ENCODE assay signal across 9 mouse cellular contexts in genomic region chr2:13579991-13580390, GRCm38 (mm10). TPM values are rescaled to one million over a fixed set of nuclear protein-coding genes. Genes with fewer than 3 reads are reported as not detected.
DNase-seq lines count a peak whose midpoint lies in the region; ATAC-seq lines count a peak whose summit lies in the region.
"Had no signal": no experiment of that assay in that cellular context is flagged by ENCODE, and none has a peak within 500 bp of the region (broad histone marks: within the 10 kb centered on the region; RNA-seq: fewer than 3 reads in every experiment).

No protein-coding gene starts in this region.

- no peaks in the 10 kb centered on the region for H3K9me3 ChIP-seq in kidney, embryonic 15.5 days (replicated peaks)

- WGBS in kidney, embryonic 15.5 days = 71% methylated on average over 11 of the region's 11 CpGs

- H3K4me2 ChIP-seq in kidney, embryonic 15.5 days = no peak overlapping the region

- H3K27me3 ChIP-seq in kidney, embryonic 15.5 days = no peaks in the 10 kb centered on the region

- no peak overlapping the region for H3K27ac ChIP-seq in kidney, embryonic 15.5 days
- H3K27ac ChIP-seq: macrophage had no signal

- peaks cover 8% of the 10 kb centered on the region for H3K4me1 ChIP-seq in kidney, embryonic 15.5 days

- peak; percentile 8 for DNase-seq in kidney, adult 9 months
- peak; percentile 70 for DNase-seq in CD4-positive, CD25-positive, alpha-beta regulatory T cell, adult 2 months (ENCODE audit: low read depth, low spot score)
- DNase-seq in R1 (ENCODE audit: low read depth, low spot score) = peak; percentile 71
- no peak for DNase-seq in adrenal gland, postnatal 25 days
- DNase-seq in left cerebral cortex, adult 8-10 months (ENCODE audit: low spot score in 2 of 2) = no peak
- DNase-seq in layer of hippocampus, postnatal 14 days (ENCODE audit: low spot score in 2 of 2) = no peak

- H3K36me3 ChIP-seq in kidney, embryonic 15.5 days = peaks cover 61% of the 10 kb centered on the region

- H3K9ac ChIP-seq in kidney, embryonic 15.5 days = no peak overlapping the region

- no peak overlapping the region for H3K4me3 ChIP-seq in kidney, embryonic 15.5 days (replicated peaks)

- no peak for ATAC-seq in kidney, embryonic 15.5 days (replicated peaks; ENCODE audit: low FRiP score)
- ATAC-seq in megakaryocyte, adult 5-6 weeks (ENCODE audit: poor library complexity, severe bottlenecking) = peak; percentile 22; the same call in 1 of the 2 replicates

RNA-seq across cellular contexts. Expression of gene Vim, which starts 6.3 kb away (rescaled TPM):
- 484 and 516 TPM in 2 replicates for polyA plus RNA-seq in kidney, embryonic 15.5 days (2015; fragmentation: Nextera tagmentation; extraction: Ambion mirVana)
- total RNA-seq in megakaryocyte, adult 5-6 weeks (2015) = 3,013 and 3,476 TPM in 2 replicates
- total RNA-seq in megakaryocyte, adult 5-6 weeks (2017) = 2,898 and 3,189 TPM in 2 replicates
- total RNA-seq in adrenal gland, postnatal 25 days (2021) = 122 and 146 TPM in 2 replicates
- 10 to 100 TPM; 49.1 to 94.5 (median 69.2) TPM for total RNA-seq in left cerebral cortex, adult 8-10 months (2022)
- total RNA-seq in layer of hippocampus, postnatal 14 days (2021) = 100 to 1,000 TPM in 1 of 2 experiments, 10 to 100 TPM in 1; 81.1 to 121 TPM

RNA-seq across cellular contexts. Expression of gene Trdmt1, which starts 35.5 kb away (rescaled TPM):
- 13.4 and 13.9 TPM in 2 replicates for polyA plus RNA-seq in kidney, embryonic 15.5 days (2015; fragmentation: Nextera tagmentation; extraction: Ambion mirVana)
- 11.9 and 15.6 TPM in 2 replicates for total RNA-seq in megakaryocyte, adult 5-6 weeks (2015)
- 16.5 and 21.9 TPM in 2 replicates for total RNA-seq in megakaryocyte, adult 5-6 weeks (2017)
- total RNA-seq in adrenal gland, postnatal 25 days (2021) = 4.9 and 7.7 TPM in 2 replicates
- total RNA-seq in left cerebral cortex, adult 8-10 months (2022) = 10 to 100 TPM in 1 of 4 experiments, 1 to 10 TPM in 3; 5.0 to 10.5 (median 6.2) TPM
- total RNA-seq in layer of hippocampus, postnatal 14 days (2021) = 1 to 10 TPM; 4.4 to 5.9 TPM

Comparison
In these comparisons a context has a peak if more than half of its experiments do, and no peak if none do; other contexts are left out.
1. DNase-seq: peak in kidney, adult 9 months (single experiment), CD4-positive, CD25-positive, alpha-beta regulatory T cell, adult 2 months (single experiment) and R1 (single experiment); none in adrenal gland, postnatal 25 days (single experiment), left cerebral cortex, adult 8-10 months (0 of 2) and layer of hippocampus, postnatal 14 days (0 of 2).
2. RNA of gene Vim, which starts 6.3 kb away (total RNA-seq): 2,898 to 3,476 TPM in megakaryocyte, adult 5-6 weeks; 122 to 146 TPM in adrenal gland, postnatal 25 days, 81.1 to 121 TPM in layer of hippocampus, postnatal 14 days and 49.1 to 94.5 TPM in left cerebral cortex, adult 8-10 months; every median in the first group is over 10 times any median in the second.